Mouse (Mus musculus): ENCODE results near the gene Cpvl. TPM values are rescaled to one million over a fixed set of nuclear protein-coding genes. Genes with fewer than 3 reads are reported as not detected.

Gene Cpvl
- total and polyA plus RNA-seq, 3 experiments, result not detected

- Histone ChIP-seq H3K9me3 (replicated peaks; ENCODE audit: low read length) (no peaks in the 10 kb centered on the region), H3K36me3 (replicated peaks in 1 of 2; ENCODE audit: control insufficient read depth in 1 of 2, insufficient read depth in 1 of 2, low read length in 1 of 2) (no peaks in the 10 kb centered on the region), H3K4me1 (ENCODE audit: control insufficient read depth in 1 of 2, insufficient read depth in 2 of 2) (0 out of 4 replicates have a peak, but pooled peaks cover 0 to 2% of the 10 kb centered on the region in 2 experiments), H3K27me3 (replicated peaks) (no peaks in the 10 kb centered on the region), H3K9ac (ENCODE audit: insufficient read depth, low read depth) (no peak overlapping the region), H3K79me2 (replicated peaks; ENCODE audit: control insufficient read depth, extremely low read depth, insufficient read depth, poor library complexity, severe bottlenecking) (no peaks in the 10 kb centered on the region), H3K4me3 (replicated peaks in 1 of 3; ENCODE audit: low read depth in 2 of 3, low read length in 2 of 3, poor library complexity in 1 of 3) (no peak overlapping the region), H3K4me2 (ENCODE audit: insufficient read depth, low read depth, poor library complexity, severe bottlenecking) (no peak overlapping the region), H3K27ac (ENCODE audit: insufficient read depth, low read depth) (no peak overlapping the region)
- no peak for DNase-seq (ENCODE audit: extremely low read depth)
- dilution Hi-C loops (cut with MboI; ENCODE audit: extremely low pct_ligation_motif_present, extremely low pct_unique_long_range_greater_than_20kb, low sequenced_read_pairs) (no loop called here), in situ Hi-C loops (cut with MboI; ENCODE audit: low pct_ligation_motif_present, low pct_unique_long_range_greater_than_20kb, low sequenced_read_pairs) (no loop called here)
- no peak for TF ChIP-seq RAD21 (IDR thresholded peaks at IDR 0.05; ENCODE audit: low read depth, low read length)
- no peak for TF ChIP-seq UBTF (IDR thresholded peaks at IDR 0.05; ENCODE audit: low read depth, low read length)
- TF ChIP-seq POLR2AphosphoS2 (IDR thresholded peaks at IDR 0.05; ENCODE audit: low read depth, low read length), result no peak
- TF ChIP-seq EP300 (IDR thresholded peaks at IDR 0.05; ENCODE audit: low read length), result no peak
Observed at GRCm38 (mm10) chr6:53884931-53885330, 93.5 kb downstream of the Cpvl start.

- TF ChIP-seq SMC3 (IDR thresholded peaks at IDR 0.05; ENCODE audit: low read depth, low read length), result no peak
- TF ChIP-seq KAT2A (IDR thresholded peaks at IDR 0.05; ENCODE audit: insufficient replicate concordance, low read length), result no peak
- TF ChIP-seq JUN (IDR thresholded peaks at IDR 0.05; ENCODE audit: insufficient read depth, low read depth, low read length), result no peak
- no peak for TF ChIP-seq NELFE (IDR thresholded peaks at IDR 0.05; ENCODE audit: low read depth, low read length)
- no peak for TF ChIP-seq USF2 (conservative IDR thresholded peaks at IDR 0.05; ENCODE audit: low read depth, low read length)
- TF ChIP-seq IRF4 (IDR thresholded peaks at IDR 0.05; ENCODE audit: low read depth, low read length), result no peak
- no peak for TF ChIP-seq MYC (IDR thresholded peaks at IDR 0.05; ENCODE audit: low read depth, low read length)
- Histone ChIP-seq H3K79me2 (replicated peaks; ENCODE audit: control insufficient read depth, extremely low read depth, insufficient read depth, poor library complexity, severe bottlenecking) (no peaks in the 10 kb centered on the region), H3K27ac (ENCODE audit: insufficient read depth, low read depth) (no peak overlapping the region), H3K9ac (ENCODE audit: insufficient read depth, low read depth) (no peak overlapping the region), H3K4me3 (replicated peaks in 1 of 3; ENCODE audit: low read depth in 2 of 3, low read length in 2 of 3, poor library complexity in 1 of 3) (no peak overlapping the region), H3K36me3 (replicated peaks in 1 of 2; ENCODE audit: control insufficient read depth in 1 of 2, insufficient read depth in 1 of 2, low read length in 1 of 2) (no peaks in the 10 kb centered on the region), H3K4me1 (ENCODE audit: control insufficient read depth in 1 of 2, insufficient read depth in 2 of 2) (0 out of 4 replicates have a peak, but pooled peaks cover 0 to 2% of the 10 kb centered on the region in 2 experiments), H3K4me2 (ENCODE audit: insufficient read depth, low read depth, poor library complexity, severe bottlenecking) (no peak overlapping the region), H3K9me3 (replicated peaks; ENCODE audit: low read length) (no peaks in the 10 kb centered on the region), H3K27me3 (replicated peaks) (no peaks in the 10 kb centered on the region)
- in situ Hi-C loops (cut with MboI; ENCODE audit: low pct_ligation_motif_present, low pct_unique_long_range_greater_than_20kb, low sequenced_read_pairs), result no loop called here
- dilution Hi-C loops (cut with MboI; ENCODE audit: extremely low pct_ligation_motif_present, extremely low pct_unique_long_range_greater_than_20kb, low sequenced_read_pairs), result no loop called here
- no peak for DNase-seq (ENCODE audit: extremely low read depth)
Observed at GRCm38 (mm10) chr6:53884496-53884895, 94.0 kb downstream of the Cpvl start.

GRCm38 (mm10) chr6:53883405-53883804 lies 95.1 kb downstream of the Cpvl start:
- H3K9ac ChIP-seq (ENCODE audit: insufficient read depth, low read depth), result no peak overlapping the region
- no peak for DNase-seq (ENCODE audit: extremely low read depth)
- H3K4me1 ChIP-seq (ENCODE audit: control insufficient read depth in 1 of 2, insufficient read depth in 2 of 2), result 0 out of 4 replicates have a peak, but pooled peaks cover 0 to 2% of the 10 kb centered on the region in 2 experiments
- no peaks in the 10 kb centered on the region for H3K27me3 ChIP-seq (replicated peaks)
- no peak overlapping the region for H3K27ac ChIP-seq (ENCODE audit: insufficient read depth, low read depth)
- no peaks in the 10 kb centered on the region for H3K36me3 ChIP-seq (replicated peaks in 1 of 2; ENCODE audit: control insufficient read depth in 1 of 2, insufficient read depth in 1 of 2, low read length in 1 of 2)
- in situ Hi-C loops (cut with MboI; ENCODE audit: low pct_ligation_motif_present, low pct_unique_long_range_greater_than_20kb, low sequenced_read_pairs) (no loop called here), dilution Hi-C loops (cut with MboI; ENCODE audit: extremely low pct_ligation_motif_present, extremely low pct_unique_long_range_greater_than_20kb, low sequenced_read_pairs) (no loop called here)
- H3K4me2 ChIP-seq (ENCODE audit: insufficient read depth, low read depth, poor library complexity, severe bottlenecking), result no peak overlapping the region
- H3K79me2 ChIP-seq (replicated peaks; ENCODE audit: control insufficient read depth, extremely low read depth, insufficient read depth, poor library complexity, severe bottlenecking), result no peaks in the 10 kb centered on the region
- H3K9me3 ChIP-seq (replicated peaks; ENCODE audit: low read length), result no peaks in the 10 kb centered on the region
- TF ChIP-seq PAX5 (IDR thresholded peaks at IDR 0.05; ENCODE audit: low read length) (no peak), SIN3A (IDR thresholded peaks at IDR 0.05; ENCODE audit: low read length) (no peak), ZMIZ1 (IDR thresholded peaks at IDR 0.05; ENCODE audit: low read depth, low read length) (no peak), CTCF (conservative IDR thresholded peaks at IDR 0.05 in 1 of 2, IDR thresholded peaks at IDR 0.05 in 1 of 2; ENCODE audit: low read depth in 2 of 2, low read length in 2 of 2) (no peak), JUN (IDR thresholded peaks at IDR 0.05; ENCODE audit: insufficient read depth, low read depth, low read length) (no peak), CHD1 (IDR thresholded peaks at IDR 0.05; ENCODE audit: low read depth, low read length) (no peak), ELF1 (IDR thresholded peaks at IDR 0.05; ENCODE audit: low read depth, low read length) (no peak), E2F4 (IDR thresholded peaks at IDR 0.05; ENCODE audit: insufficient replicate concordance, low read depth, low read length) (no peak), POLR2AphosphoS2 (IDR thresholded peaks at IDR 0.05; ENCODE audit: low read depth, low read length) (no peak), NELFE (IDR thresholded peaks at IDR 0.05; ENCODE audit: low read depth, low read length) (no peak), UBTF (IDR thresholded peaks at IDR 0.05; ENCODE audit: low read depth, low read length) (no peak), POLR2A (IDR thresholded peaks at IDR 0.05; ENCODE audit: low read depth, low read length) (no peak), JUND (conservative IDR thresholded peaks at IDR 0.05; ENCODE audit: low read depth, low read length) (no peak), USF2 (conservative IDR thresholded peaks at IDR 0.05; ENCODE audit: low read depth, low read length) (no peak), ZC3H11A (IDR thresholded peaks at IDR 0.05; ENCODE audit: low read depth, low read length) (no peak), KAT2A (IDR thresholded peaks at IDR 0.05; ENCODE audit: insufficient replicate concordance, low read length) (no peak), TBP (conservative IDR thresholded peaks at IDR 0.05; ENCODE audit: low read depth, low read length) (no peak)
- H3K4me3 ChIP-seq (replicated peaks in 1 of 3; ENCODE audit: low read depth in 2 of 3, low read length in 2 of 3, poor library complexity in 1 of 3), result no peak overlapping the region

All from CH12.LX (cell line).